Mouse (Mus musculus) megakaryocyte progenitor cell, adult 5-6 weeks (primary cell): ENCODE results near the gene Zdhhc20. TPM values are rescaled to one million over a fixed set of nuclear protein-coding genes. Genes with fewer than 3 reads are reported as not detected.

Source experiments
- ATAC-seq: replicated peaks from 2 replicates; pipeline ENCODE4 v1.8.0; 2016; ENCODE audit warnings: mild to moderate bottlenecking, moderate TSS enrichment, inconsistent platforms; ENCODE audit not compliant: poor library complexity
- total RNA-seq, 2 experiments: library from RNA; stranded (forward) in 1 of 2; stranded (reverse) in 1 of 2; fragments of 157-497, 149-512 nt in 1 of 2; fragments of 200-1000 nt in 1 of 2; gene quantifications; 2 replicates each; pipeline versions ENCODE4 v1.2.3 to v1.2.4; 2015 to 2017

Zdhhc20 gene
- total RNA-seq, 2 experiments from 2014 or later, result 40.8 to 43.5 TPM

DNA sequence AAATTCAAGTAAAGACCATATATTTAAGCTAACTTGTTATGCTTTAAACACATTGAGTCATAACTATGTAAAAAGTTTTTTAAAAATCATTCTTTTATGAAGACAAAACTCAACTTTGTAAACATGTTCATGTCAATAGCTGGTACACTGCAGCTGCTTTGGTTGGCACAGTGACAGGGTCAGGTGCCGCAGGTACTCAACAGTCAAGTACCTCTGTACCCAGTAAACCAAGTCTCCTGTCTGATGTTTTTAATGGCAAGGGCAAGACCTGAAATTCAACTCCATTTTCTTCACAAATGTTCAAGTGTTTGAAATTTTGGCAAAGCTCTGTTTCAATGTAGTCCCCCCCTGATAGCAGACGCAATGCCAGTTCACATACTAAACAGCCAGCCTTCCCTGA is 56.5 kb downstream of the Zdhhc20 start:
- no peak for ATAC-seq

GRCm38 (mm10) chr14:57827284-57827683 is 62.8 kb downstream of the Zdhhc20 start:
- ATAC-seq, result no peak; the same call in 1 of the 2 replicates

DNA sequence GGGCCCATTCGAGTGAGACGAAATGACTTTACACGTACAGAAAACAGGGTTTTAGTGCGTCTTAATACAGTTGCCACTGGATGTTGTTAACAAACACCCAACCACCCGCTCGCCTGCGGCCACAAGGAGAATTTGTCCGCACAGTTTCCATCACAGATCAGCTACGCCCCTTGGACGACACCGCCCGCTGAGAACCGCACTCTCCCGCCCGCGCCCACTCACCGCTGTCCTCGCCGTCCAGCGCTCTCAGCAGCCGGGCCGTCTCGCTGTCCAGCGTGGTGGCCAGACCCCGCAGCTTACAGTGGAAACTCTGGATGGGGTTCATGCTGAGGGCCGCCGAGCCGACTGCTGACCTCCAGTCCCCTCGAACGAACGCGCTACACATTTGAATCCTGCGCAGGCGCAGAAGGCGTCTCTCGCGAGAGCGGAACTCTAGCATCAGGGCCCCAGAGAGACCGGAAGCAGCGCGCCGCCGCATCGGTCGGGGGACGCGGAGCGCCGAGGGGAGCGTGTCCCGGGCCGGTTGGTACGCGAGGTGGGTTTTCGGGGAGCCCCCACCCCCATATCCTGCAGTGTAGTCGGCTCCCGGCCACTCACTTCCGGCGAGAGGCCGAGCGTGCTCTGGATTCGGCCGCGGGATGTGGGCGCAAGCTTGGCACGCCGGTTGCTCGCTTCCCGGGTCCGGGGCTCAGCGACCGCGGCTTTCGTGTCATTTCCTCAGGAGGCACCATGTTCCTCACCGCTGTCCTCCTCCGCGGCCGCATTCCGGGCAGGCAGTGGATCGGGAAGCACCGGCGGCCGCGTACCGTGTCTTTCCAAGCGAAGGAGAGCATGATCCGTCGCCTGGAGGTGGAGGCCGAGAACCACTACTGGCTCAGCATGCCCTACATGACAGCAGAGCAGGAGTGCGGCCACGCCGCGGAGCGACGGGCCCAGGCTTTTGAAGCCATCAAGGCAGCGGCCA is 64.0 kb downstream of the Zdhhc20 start, which contains the start of the genes Ska3 and Mrpl57:
TSS of gene Ska3 (minus strand) at position 398 of the 964 bp plus-strand sequence.
TSS of gene Mrpl57 (plus strand) at position 447 of the 964 bp plus-strand sequence.
- ATAC-seq, result peak; percentile 88

DNA sequence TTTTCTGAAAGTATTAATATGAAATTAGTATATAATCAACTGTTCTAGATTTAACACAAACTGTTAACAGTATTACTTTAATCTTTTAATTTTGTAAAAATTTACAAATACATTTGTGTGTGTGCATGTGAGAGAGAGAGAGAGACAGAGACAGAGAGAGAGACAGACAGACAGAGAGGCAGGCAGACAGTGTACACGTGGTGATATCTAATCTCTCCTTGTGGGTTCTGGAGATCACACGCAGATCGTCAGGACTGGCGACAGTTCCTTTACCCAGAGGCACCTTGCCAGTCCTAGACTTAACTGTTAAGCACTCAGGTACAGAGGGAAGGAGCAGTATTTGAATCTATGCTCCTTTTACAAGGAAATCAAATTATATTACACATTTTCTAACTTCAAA is 69.2 kb downstream of the Zdhhc20 start:
- ATAC-seq, result no peak

DNA sequence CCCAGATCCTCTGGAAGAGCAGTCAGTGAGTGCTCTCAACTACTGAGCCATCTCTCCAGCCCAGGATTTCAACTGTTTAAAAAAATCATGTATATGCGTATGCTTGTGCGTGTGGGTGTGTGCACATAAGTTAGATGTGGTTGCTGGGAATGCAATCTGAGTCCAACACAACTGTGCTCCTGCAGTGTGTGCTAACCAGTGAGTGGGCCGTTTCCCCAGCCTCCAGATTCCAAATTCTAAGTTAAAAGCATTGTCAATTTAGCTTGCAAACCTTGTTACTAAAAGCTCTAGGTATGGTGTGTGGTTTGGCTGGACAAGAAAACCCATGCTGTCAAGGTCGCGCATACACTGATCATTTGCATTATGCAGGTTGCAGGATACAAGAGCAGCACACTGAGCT is 78.2 kb downstream of the Zdhhc20 start:
- ATAC-seq, result no peak

GRCm38 (mm10) chr14:57810886-57811285 is 79.2 kb downstream of the Zdhhc20 start:
- ATAC-seq, result no peak

GRCm38 (mm10) chr14:57808558-57808957 is 81.5 kb downstream of the Zdhhc20 start:
- ATAC-seq, result peak; percentile 96

DNA sequence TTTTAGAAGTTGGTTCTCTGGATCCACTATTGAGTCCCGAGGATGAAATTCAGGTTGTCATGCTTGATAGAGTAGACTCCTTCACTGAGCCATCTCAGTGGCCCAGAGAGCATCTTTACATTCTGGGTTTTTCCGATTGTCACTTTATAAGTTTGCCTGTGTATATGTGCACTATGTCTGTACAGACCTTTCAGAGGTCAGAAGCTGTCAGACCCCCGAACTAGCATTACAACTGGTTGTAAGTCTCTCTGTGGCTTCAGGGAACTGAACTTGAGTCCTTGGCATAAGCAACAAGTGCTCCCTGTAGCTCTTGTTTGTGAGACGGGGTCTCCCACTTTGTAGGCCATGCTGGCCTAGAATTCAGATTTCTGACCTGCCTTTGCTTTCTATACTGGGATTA is 86.3 kb downstream of the Zdhhc20 start:
- ATAC-seq, result no peak

GRCm38 (mm10) chr14:57797991-57798931 is 91.8 kb downstream of the Zdhhc20 start, which contains the start of gene Sap18:
Gene Sap18 (plus strand): TSS chr14:57798180.
- ATAC-seq, result peak; percentile 100

GRCm38 (mm10) chr14:57797551-57797950 is 92.5 kb downstream of the Zdhhc20 start:
- no peak; the same call in 1 of the 2 replicates for ATAC-seq

DNA sequence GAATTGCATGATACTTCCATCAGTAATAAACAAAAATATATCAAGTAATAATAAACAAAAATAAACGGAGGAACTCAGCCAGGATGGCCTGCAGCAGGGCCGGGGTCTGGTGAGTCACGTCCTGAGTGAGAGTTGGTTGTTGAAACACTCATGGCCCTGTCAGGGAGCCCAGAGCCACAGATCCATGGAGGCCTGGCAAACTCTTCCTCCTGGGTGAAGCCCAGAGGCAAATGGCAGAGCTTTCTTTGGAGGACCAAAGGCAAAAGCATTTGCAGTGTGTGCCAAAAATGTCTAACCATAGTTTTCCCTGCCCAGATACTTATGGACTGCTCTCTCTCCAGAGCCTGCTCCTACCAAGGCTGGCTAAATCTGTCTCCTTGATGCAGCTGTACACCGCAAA is 98.9 kb downstream of the Zdhhc20 start:
- ATAC-seq, result no peak

DNA sequence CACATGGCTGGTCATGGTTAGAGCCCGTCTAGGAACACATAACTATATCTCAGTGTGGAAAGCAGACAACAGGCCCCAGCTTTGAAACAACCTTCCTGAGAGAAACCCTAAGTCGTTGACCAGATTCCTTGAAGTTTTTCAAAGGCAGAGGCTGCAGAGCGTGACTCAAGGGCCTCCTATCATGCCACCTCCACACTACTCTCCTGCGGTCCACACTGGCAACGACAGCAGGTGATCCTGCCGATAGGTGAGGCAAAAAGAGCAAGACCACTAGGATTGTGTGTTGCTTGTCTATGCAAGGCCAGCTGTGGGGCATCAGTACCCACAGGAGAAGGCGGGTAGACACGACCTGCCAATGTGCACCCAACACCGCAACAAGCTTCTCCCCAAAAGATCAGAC is 100.3 kb downstream of the Zdhhc20 start:
- no peak for ATAC-seq

GRCm38 (mm10) chr14:57789311-57789710 is 100.8 kb downstream of the Zdhhc20 start:
- ATAC-seq, result no peak

- ATAC-seq, result no peak
These were observed 102.7 kb downstream of the Zdhhc20 start for GRCm38 (mm10) chr14:57787406-57787805.

Other genes starting within 250 kb of the Zdhhc20 start
- gene Xpo4, start 224.8 kb downstream of the Zdhhc20 start, total RNA-seq (2015), result 37.2 and 38.5 TPM in 2 replicates
- gene Xpo4, start 224.8 kb downstream of the Zdhhc20 start, total RNA-seq (2017), result 31.2 and 43.2 TPM in 2 replicates
- gene Gm49361, start 144.2 kb downstream of the Zdhhc20 start, total RNA-seq (2015), result not detected in 2 replicates
- gene Gm49361, start 144.2 kb downstream of the Zdhhc20 start, total RNA-seq (2017), result not detected in 2 replicates
- gene Lats2, start 131.9 kb downstream of the Zdhhc20 start, total RNA-seq (2015), result 9.3 and 16.9 TPM in 2 replicates
- gene Lats2, start 131.9 kb downstream of the Zdhhc20 start, total RNA-seq (2017), result 8.1 and 8.2 TPM in 2 replicates
- 160 and 206 TPM in 2 replicates for gene Sap18, start 92.1 kb downstream of the Zdhhc20 start, total RNA-seq (2015)
- gene Sap18, start 92.1 kb downstream of the Zdhhc20 start, total RNA-seq (2017), result 16.6 and 19.9 TPM in 2 replicates
- 34.8 and 40.9 TPM in 2 replicates for gene Ska3, start 64.1 kb downstream of the Zdhhc20 start, total RNA-seq (2015)
- 27.3 and 42.0 TPM in 2 replicates for gene Ska3, start 64.1 kb downstream of the Zdhhc20 start, total RNA-seq (2017)
- gene Mrpl57, start 64.0 kb downstream of the Zdhhc20 start, total RNA-seq (2015), result 87.0 and 89.2 TPM in 2 replicates
- 70.5 and 72.5 TPM in 2 replicates for gene Mrpl57, start 64.0 kb downstream of the Zdhhc20 start, total RNA-seq (2017)
- 29.9 and 35.5 TPM in 2 replicates for gene Micu2, start 109.0 kb upstream of the Zdhhc20 start, total RNA-seq (2015)
- gene Micu2, start 109.0 kb upstream of the Zdhhc20 start, total RNA-seq (2017), result 71.0 and 84.1 TPM in 2 replicates
- gene Fgf9, start 180.3 kb upstream of the Zdhhc20 start, total RNA-seq (2015), result not detected in 2 replicates
- gene Fgf9, start 180.3 kb upstream of the Zdhhc20 start, total RNA-seq (2017), result not detected in 2 replicates